Mouse (Mus musculus) lung, embryonic 16.5 days (tissue): ENCODE measurements at regions not wholly inside any gene's neighbourhood (a gene's known extent, or its start where the extent isn't known, plus 50 kb on each side); places are given as distances from the start of the nearest gene placed in this dataset.
A peak's percentile ranks its signal among the peaks of the same experiment; 100 is the strongest.

Experiments
- ATAC-seq: fragments of 200-750 bp; cut with Nextera tagmentation; 2 replicates; pipeline ENCODE4 v1.8.0; 2017; ENCODE audit warnings: low read depth, mild to moderate bottlenecking, moderate library complexity
- H3K27ac ChIP-seq: fragments of 300-500 bp; sonication (generic); 2 replicates; pipeline ENCODE4 v1.5.1; 2014; ENCODE audit warnings: mild to moderate bottlenecking, control low read depth, low read length
- H3K27me3 ChIP-seq: fragments of 300-500 bp; sonication (generic); 2 replicates; pipeline ENCODE4 v1.6.1; 2014; ENCODE audit warnings: low read depth, low read length, mixed read lengths; ENCODE audit not compliant: control insufficient read depth, insufficient read depth
- H3K36me3 ChIP-seq: fragments of 300-500 bp; sonication (generic); 2 replicates; pipeline ENCODE4 v1.6.1; 2014; ENCODE audit warnings: low read length; ENCODE audit not compliant: control insufficient read depth, insufficient read depth
- H3K4me1 ChIP-seq: fragments of 300-500 bp; sonication (generic); replicated peaks from 2 replicates; pipeline ENCODE4 v1.6.1; 2014; ENCODE audit warnings: low read length, mixed read lengths; ENCODE audit not compliant: control insufficient read depth, insufficient read depth
- H3K4me2 ChIP-seq: fragments of 300-500 bp; sonication (generic); 2 replicates; pipeline ENCODE4 v1.6.1; 2014; ENCODE audit warnings: low read depth, low read length, control low read depth
- H3K4me3 ChIP-seq: fragments of 300-500 bp; sonication (generic); 2 replicates; pipeline ENCODE4 v1.5.1; 2014; ENCODE audit warnings: mild to moderate bottlenecking, low read length, control low read depth
- H3K9ac ChIP-seq: fragments of 300-500 bp; sonication (generic); 2 replicates; pipeline ENCODE4 v1.6.1; 2014; ENCODE audit warnings: low read length, control low read depth
- H3K9me3 ChIP-seq: fragments of 300-500 bp; sonication (generic); 2 replicates; pipeline ENCODE4 v1.6.1; 2016; ENCODE audit warnings: low read length; ENCODE audit not compliant: control insufficient read depth
- WGBS: fragments of 180-500 bp; shearing (Covaris S2); extraction: QIAGEN DNeasy Blood & Tissue Kit; methylation state at CpG from one replicate; pipeline ENCODE4 v1.1.7; 2014; 5-methylcytosine and 5-hydroxymethylcytosine counted together

- Histone ChIP-seq H3K9ac (no peak overlapping the region), H3K4me2 (peak overlapping the region; percentile 44), H3K36me3 (no peaks in the 10 kb centered on the region), H3K4me3 (0 out of 2 replicates have a peak overlapping the region, but pooled peaks have one; percentile 5), H3K9me3 (no peaks in the 10 kb centered on the region), H3K4me1 (no peaks in the 10 kb centered on the region), H3K27me3 (no peaks in the 10 kb centered on the region), H3K27ac (no peak overlapping the region)
- WGBS, result 36% methylated on average over 6 of the region's 6 CpGs
- peak; percentile 43; the same call in 1 of the 2 replicates for ATAC-seq
Observed at GRCm38 (mm10) chr3:128519913-128520316, 623.8 kb upstream of the Fam241a start.

- Histone ChIP-seq H3K27ac (no peak overlapping the region), H3K4me3 (no peak overlapping the region), H3K4me1 (no peaks in the 10 kb centered on the region), H3K9ac (no peak overlapping the region), H3K36me3 (no peaks in the 10 kb centered on the region), H3K9me3 (no peaks in the 10 kb centered on the region), H3K27me3 (no peaks in the 10 kb centered on the region), H3K4me2 (no peak overlapping the region)
- WGBS, result 34% methylated on average over 4 of the region's 4 CpGs
- ATAC-seq, result no peak
Observed at GRCm38 (mm10) chr3:128518806-128519205, 622.7 kb upstream of the Fam241a start.

GRCm38 (mm10) chr3:128471111-128471510, 575.0 kb upstream of the Fam241a start:
- H3K4me3 ChIP-seq, result no peak overlapping the region
- H3K36me3 ChIP-seq, result no peaks in the 10 kb centered on the region
- no peak overlapping the region for H3K27ac ChIP-seq
- no peaks in the 10 kb centered on the region for H3K27me3 ChIP-seq
- no peak overlapping the region for H3K4me2 ChIP-seq
- no peak for ATAC-seq
- no peaks in the 10 kb centered on the region for H3K4me1 ChIP-seq
- no peaks in the 10 kb centered on the region for H3K9me3 ChIP-seq
- no peak overlapping the region for H3K9ac ChIP-seq
- WGBS, result 31% methylated on average over 3 of the region's 3 CpGs

- no peak overlapping the region for H3K9ac ChIP-seq
Observed at GRCm38 (mm10) chr3:128429706-128430105, 533.6 kb upstream of the Fam241a start.

GRCm38 (mm10) chr3:128415568-128415967, 519.4 kb upstream of the Fam241a start:
- H3K27me3 ChIP-seq, result no peaks in the 10 kb centered on the region
- no peaks in the 10 kb centered on the region for H3K36me3 ChIP-seq
- no peak overlapping the region for H3K9ac ChIP-seq
- H3K4me1 ChIP-seq, result no peaks in the 10 kb centered on the region
- no peak overlapping the region for H3K4me2 ChIP-seq
- H3K9me3 ChIP-seq, result no peaks in the 10 kb centered on the region
- no peak for ATAC-seq
- no peak overlapping the region for H3K27ac ChIP-seq
- 54% methylated on average over 2 of the region's 2 CpGs for WGBS
- no peak overlapping the region for H3K4me3 ChIP-seq

More at GRCm38 (mm10) chr3:128429706-128430105, 533.6 kb upstream of the Fam241a start:
- Histone ChIP-seq H3K36me3 (no peaks in the 10 kb centered on the region), H3K4me3 (no peak overlapping the region), H3K4me1 (no peaks in the 10 kb centered on the region), H3K27ac (no peak overlapping the region), H3K9me3 (no peaks in the 10 kb centered on the region), H3K4me2 (no peak overlapping the region), H3K27me3 (no peaks in the 10 kb centered on the region)
- no peak for ATAC-seq

GRCm38 (mm10) chr3:128413481-128413880, 517.4 kb upstream of the Fam241a start:
- WGBS, result 29% methylated on average over 1 of the region's 1 CpGs
- Histone ChIP-seq H3K4me2 (no peak overlapping the region), H3K36me3 (no peaks in the 10 kb centered on the region), H3K9me3 (no peaks in the 10 kb centered on the region), H3K27ac (no peak overlapping the region), H3K4me1 (no peaks in the 10 kb centered on the region), H3K4me3 (no peak overlapping the region), H3K9ac (no peak overlapping the region), H3K27me3 (no peaks in the 10 kb centered on the region)
- no peak for ATAC-seq

GRCm38 (mm10) chr3:128412157-128412556, 516.0 kb upstream of the Fam241a start:
- no peak overlapping the region for H3K4me3 ChIP-seq

GRCm38 (mm10) chr3:128394805-128395204, 498.7 kb upstream of the Fam241a start:
- H3K9ac ChIP-seq, result no peak overlapping the region
- H3K4me2 ChIP-seq, result no peak overlapping the region
- ATAC-seq, result no peak
- no peak overlapping the region for H3K4me3 ChIP-seq
- H3K36me3 ChIP-seq, result no peaks in the 10 kb centered on the region
- no peaks in the 10 kb centered on the region for H3K27me3 ChIP-seq
- no peaks in the 10 kb centered on the region for H3K9me3 ChIP-seq
- 93% methylated on average over 3 of the region's 3 CpGs for WGBS
- no peaks in the 10 kb centered on the region for H3K4me1 ChIP-seq
- H3K27ac ChIP-seq, result no peak overlapping the region

More at GRCm38 (mm10) chr3:128412157-128412556, 516.0 kb upstream of the Fam241a start:
- no peaks in the 10 kb centered on the region for H3K36me3 ChIP-seq
- H3K27ac ChIP-seq, result no peak overlapping the region
- no peaks in the 10 kb centered on the region for H3K9me3 ChIP-seq
- H3K4me2 ChIP-seq, result no peak overlapping the region
- H3K27me3 ChIP-seq, result no peaks in the 10 kb centered on the region
- no peak overlapping the region for H3K9ac ChIP-seq
- H3K4me1 ChIP-seq, result no peaks in the 10 kb centered on the region
- ATAC-seq, result no peak

GRCm38 (mm10) chr3:128380579-128380978, 484.5 kb upstream of the Fam241a start:
- WGBS, result 79% methylated on average over 4 of the region's 4 CpGs
- Histone ChIP-seq H3K27me3 (no peaks in the 10 kb centered on the region), H3K4me2 (no peak overlapping the region), H3K36me3 (no peaks in the 10 kb centered on the region), H3K4me3 (no peak overlapping the region), H3K9ac (no peak overlapping the region), H3K27ac (no peak overlapping the region), H3K9me3 (no peaks in the 10 kb centered on the region), H3K4me1 (no peaks in the 10 kb centered on the region)
- ATAC-seq, result no peak

GRCm38 (mm10) chr3:128369521-128370127, 473.5 kb upstream of the Fam241a start:
- no peak for ATAC-seq
- H3K4me2 ChIP-seq, result no peak overlapping the region
- H3K9ac ChIP-seq, result no peak overlapping the region
- 39% methylated on average over 5 of the region's 5 CpGs for WGBS
- H3K27ac ChIP-seq, result no peak overlapping the region
- H3K36me3 ChIP-seq, result no peaks in the 10 kb centered on the region
- no peak overlapping the region for H3K4me3 ChIP-seq
- no peaks in the 10 kb centered on the region for H3K27me3 ChIP-seq
- no peaks in the 10 kb centered on the region for H3K9me3 ChIP-seq
- H3K4me1 ChIP-seq, result no peaks in the 10 kb centered on the region
